Mouse (Mus musculus) heart, postnatal 0 days (tissue): ENCODE measurements around the gene Daam2. TPM values are rescaled to one million over a fixed set of nuclear protein-coding genes. Genes with fewer than 3 reads are reported as not detected.

Experiments used
- ATAC-seq: fragments of 200-750 bp; cut with Nextera tagmentation; 2 replicates; pipeline ENCODE4 v1.8.0; 2017; ENCODE audit warnings: low read depth, moderate number of reproducible peaks, moderate library complexity; ENCODE audit not compliant: insufficient read depth
- DNase-seq: peaks from one replicate; pipeline ENCODE4 v3.0.0-alpha.2; 2016; ENCODE audit warnings: low spot score
- H3K27ac ChIP-seq: fragments of 300-500 bp; sonication (generic); 2 replicates; pipeline ENCODE4 v1.5.1; 2014; ENCODE audit warnings: low read depth, mild to moderate bottlenecking
- H3K27me3 ChIP-seq: fragments of 300-500 bp; sonication (generic); 2 replicates; pipeline ENCODE4 v1.6.1; 2014; ENCODE audit warnings: low read length, mixed read lengths; ENCODE audit not compliant: control insufficient read depth, insufficient read depth
- H3K36me3 ChIP-seq: fragments of 300-500 bp; sonication (generic); replicated peaks from 2 replicates; pipeline ENCODE4 v1.6.1; 2014; ENCODE audit warnings: low read length, mixed read lengths; ENCODE audit not compliant: control insufficient read depth, insufficient read depth
- H3K4me1 ChIP-seq: fragments of 300-500 bp; sonication (generic); 2 replicates; pipeline ENCODE4 v1.6.1; 2014; ENCODE audit warnings: antibody characterized with exemption; ENCODE audit not compliant: control insufficient read depth, insufficient read depth
- H3K4me2 ChIP-seq: fragments of 300-500 bp; sonication (generic); 2 replicates; pipeline ENCODE4 v1.6.1; 2014; ENCODE audit warnings: low read depth, mild to moderate bottlenecking, low read length, moderate library complexity
- H3K4me3 ChIP-seq: fragments of 300-500 bp; sonication (generic); 2 replicates; pipeline ENCODE4 v1.5.1; 2014; ENCODE audit warnings: low read depth, low read length
- H3K9ac ChIP-seq: fragments of 300-500 bp; sonication (generic); replicated peaks from 2 replicates; pipeline ENCODE4 v1.6.1; 2014; ENCODE audit warnings: low read depth, low read length, mixed read lengths
- H3K9me3 ChIP-seq: fragments of 300-500 bp; sonication (generic); replicated peaks from 2 replicates; pipeline ENCODE4 v1.6.1; 2016; ENCODE audit warnings: low read length; ENCODE audit not compliant: control insufficient read depth
- CTCF ChIP-seq: IDR thresholded peaks from 2 replicates; pipeline ENCODE4 v1.5.1; 2016; ENCODE audit warnings: antibody characterized with exemption, control low read depth, low read depth
- EP300 ChIP-seq: IDR thresholded peaks from 2 replicates; pipeline ENCODE4 v1.6.1; 2016; ENCODE audit warnings: antibody characterized with exemption, low read depth
- WGBS: fragments of 180-500 bp; shearing (Covaris S2); extraction: QIAGEN DNeasy Blood & Tissue Kit; methylation state at CpG from one replicate; pipeline ENCODE4 v1.1.7; 2014; 5-methylcytosine and 5-hydroxymethylcytosine counted together
- polyA plus RNA-seq: library from polyadenylated mRNA; unstranded; fragments of >200 nt; fragmentation: Nextera tagmentation; extraction: Ambion mirVana; gene quantifications from 2 replicates; pipeline ENCODE4 v1.2.1, GENCODE M21; 2015
- total RNA-seq: library from RNA; depleted of rRNA; stranded (reverse); fragments of >200 nt; gene quantifications from 2 replicates; pipeline ENCODE4 v1.2.3, GENCODE M21; 2014; ENCODE audit warnings: low replicate concordance

Gene Daam2
- total and polyA plus RNA-seq, 2 experiments from 2014 or later: 2.4 to 10.5 TPM

GRCm38 (mm10) chr17:49499635-49500034 is 64.5 kb downstream of the Daam2 start:
- no peaks in the 10 kb centered on the region for H3K27me3 ChIP-seq
- H3K36me3 ChIP-seq: peaks cover 13% of the 10 kb centered on the region; the same call in 1 of the 2 replicates
- TF ChIP-seq EP300 (no peak), CTCF (no peak)
- no peak overlapping the region for H3K27ac ChIP-seq
- no peaks in the 10 kb centered on the region for H3K9me3 ChIP-seq
- WGBS: 90% methylated on average over 2 of the region's 2 CpGs
- DNase-seq (no peak), ATAC-seq (no peak)
- H3K4me3 ChIP-seq: no peak overlapping the region
- H3K4me1 ChIP-seq: no peaks in the 10 kb centered on the region
- no peak overlapping the region for H3K9ac ChIP-seq
- no peak overlapping the region for H3K4me2 ChIP-seq

GRCm38 (mm10) chr17:49498169-49498568 is 66.0 kb downstream of the Daam2 start:
- H3K36me3 ChIP-seq: peaks cover 26% of the 10 kb centered on the region; the same call in 1 of the 2 replicates

GRCm38 (mm10) chr17:49493276-49493675 is 70.9 kb downstream of the Daam2 start:
- Histone ChIP-seq H3K27ac (no peak overlapping the region), H3K9me3 (0 out of 2 replicates have a peak, but pooled peaks cover 3% of the 10 kb centered on the region), H3K4me1 (peaks cover 12% of the 10 kb centered on the region), H3K9ac (no peak overlapping the region), H3K27me3 (no peaks in the 10 kb centered on the region), H3K4me2 (no peak overlapping the region), H3K36me3 (peaks cover 27% of the 10 kb centered on the region; the same call in 1 of the 2 replicates), H3K4me3 (no peak overlapping the region)
- 93% methylated on average over 4 of the region's 4 CpGs for WGBS
- ATAC-seq (no peak), DNase-seq (no peak)
- TF ChIP-seq CTCF (no peak), EP300 (no peak)

More at GRCm38 (mm10) chr17:49498169-49498568, 66.0 kb downstream of the Daam2 start:
- Histone ChIP-seq H3K4me3 (no peak overlapping the region), H3K9ac (no peak overlapping the region), H3K9me3 (no peaks in the 10 kb centered on the region), H3K4me2 (no peak overlapping the region), H3K4me1 (no peaks in the 10 kb centered on the region), H3K27ac (no peak overlapping the region), H3K27me3 (no peaks in the 10 kb centered on the region)
- WGBS: 71% methylated on average over 3 of the region's 3 CpGs
- ATAC-seq (no peak), DNase-seq (no peak)
- TF ChIP-seq CTCF (no peak), EP300 (no peak)

- H3K4me2 ChIP-seq: no peak overlapping the region
- peak overlapping the region; percentile 46 for H3K27ac ChIP-seq
- ATAC-seq (peak; percentile 89), DNase-seq (peak; percentile 80)
- no peak for TF ChIP-seq CTCF
- TF ChIP-seq EP300: no peak
- peaks cover 12% of the 10 kb centered on the region for H3K4me1 ChIP-seq
- H3K9ac ChIP-seq: no peak overlapping the region
- H3K9me3 ChIP-seq: 0 out of 2 replicates have a peak, but pooled peaks cover 3% of the 10 kb centered on the region
- H3K36me3 ChIP-seq: peaks cover 9% of the 10 kb centered on the region; the same call in 1 of the 2 replicates
- WGBS: 23% methylated on average over 5 of the region's 5 CpGs
- H3K27me3 ChIP-seq: no peaks in the 10 kb centered on the region
- no peak overlapping the region for H3K4me3 ChIP-seq
These were observed 75.0 kb downstream of the Daam2 start for GRCm38 (mm10) chr17:49489098-49489497.

GRCm38 (mm10) chr17:49484435-49484834 is 79.7 kb downstream of the Daam2 start:
- Histone ChIP-seq H3K9ac (no peak overlapping the region), H3K27me3 (no peaks in the 10 kb centered on the region), H3K36me3 (no peaks in the 10 kb centered on the region; the same call in 1 of the 2 replicates), H3K4me3 (no peak overlapping the region), H3K4me1 (peaks cover 12% of the 10 kb centered on the region), H3K4me2 (no peak overlapping the region), H3K27ac (no peak overlapping the region), H3K9me3 (no peaks in the 10 kb centered on the region)
- no peak for ATAC-seq
- WGBS: 37% methylated on average over 3 of the region's 3 CpGs
- no peak for DNase-seq
- TF ChIP-seq EP300 (no peak), CTCF (no peak)

GRCm38 (mm10) chr17:49481876-49482275 is 82.3 kb downstream of the Daam2 start:
- Histone ChIP-seq H3K9ac (no peak overlapping the region), H3K27ac (no peak overlapping the region), H3K4me3 (no peak overlapping the region), H3K4me1 (no peaks in the 10 kb centered on the region), H3K36me3 (peaks cover 3% of the 10 kb centered on the region; the same call in 1 of the 2 replicates), H3K4me2 (no peak overlapping the region), H3K27me3 (no peaks in the 10 kb centered on the region), H3K9me3 (no peaks in the 10 kb centered on the region)
- DNase-seq (no peak), ATAC-seq (no peak)
- TF ChIP-seq EP300 (no peak), CTCF (no peak)
- 73% methylated on average over 3 of the region's 3 CpGs for WGBS
